Mouse (Mus musculus) kidney, postnatal 10 days (tissue): ENCODE results near the gene Cyp2u1.
"Not testable (repeated sequence)": the region's sequence is repeated elsewhere in the genome, so short reads cannot be mapped to it uniquely, and the experiment has no call there.

Experiments used
- DNase-seq: peaks from one replicate; pipeline ENCODE4 v3.0.0; 2021; ENCODE audit warnings: mixed read lengths

Cyp2u1 gene

GRCm38 (mm10) chr3:131302452-131303319, at the start of gene Cyp2u1:
Gene Cyp2u1, minus strand, starts transcription at chr3:131303227.
- DNase-seq, result peak; percentile 94

GRCm38 (mm10) chr3:131350539-131350938, 47.5 kb upstream of the Cyp2u1 start:
- DNase-seq, result no peak

GRCm38 (mm10) chr3:131349013-131349412, 46.0 kb upstream of the Cyp2u1 start:
- DNase-seq, result no peak

GRCm38 (mm10) chr3:131348579-131348950, 45.5 kb upstream of the Cyp2u1 start:
- DNase-seq, result no peak

GRCm38 (mm10) chr3:131347831-131348578, 45.0 kb upstream of the Cyp2u1 start:
- DNase-seq, result peak; percentile 76

- no peak for DNase-seq
Measured at GRCm38 (mm10) chr3:131345903-131346302, 42.9 kb upstream of the Cyp2u1 start.

GRCm38 (mm10) chr3:131343311-131343710, 40.3 kb upstream of the Cyp2u1 start:
- DNase-seq, result no peak

GRCm38 (mm10) chr3:131340885-131341284, 37.9 kb upstream of the Cyp2u1 start:
- no peak for DNase-seq

GRCm38 (mm10) chr3:131339280-131339679, 36.3 kb upstream of the Cyp2u1 start:
- DNase-seq, result no peak

GRCm38 (mm10) chr3:131337749-131338148, 34.7 kb upstream of the Cyp2u1 start:
- not testable (repeated sequence) for DNase-seq

- DNase-seq, result no peak
Measured at GRCm38 (mm10) chr3:131336629-131337028, 33.6 kb upstream of the Cyp2u1 start.

GRCm38 (mm10) chr3:131335117-131335547, 32.1 kb upstream of the Cyp2u1 start:
- no peak for DNase-seq

- DNase-seq, result no peak
Measured at GRCm38 (mm10) chr3:131327189-131327588, 24.2 kb upstream of the Cyp2u1 start.

- no peak for DNase-seq
Measured at GRCm38 (mm10) chr3:131326637-131327036, 23.6 kb upstream of the Cyp2u1 start.

GRCm38 (mm10) chr3:131322081-131322815, 19.2 kb upstream of the Cyp2u1 start:
- DNase-seq, result no peak

GRCm38 (mm10) chr3:131320184-131320583, 17.2 kb upstream of the Cyp2u1 start:
- peak; percentile 92 for DNase-seq

- no peak for DNase-seq
Measured at GRCm38 (mm10) chr3:131318211-131318610, 15.2 kb upstream of the Cyp2u1 start.

- DNase-seq, result no peak
Measured at GRCm38 (mm10) chr3:131317126-131317525, 14.1 kb upstream of the Cyp2u1 start.

- DNase-seq, result no peak
Measured at GRCm38 (mm10) chr3:131315957-131316510, 13.0 kb upstream of the Cyp2u1 start.

- no peak for DNase-seq
Measured at GRCm38 (mm10) chr3:131312340-131312739, 9.3 kb upstream of the Cyp2u1 start.

GRCm38 (mm10) chr3:131310572-131310971, 7.5 kb upstream of the Cyp2u1 start:
- no peak for DNase-seq

GRCm38 (mm10) chr3:131307811-131308210, 4.8 kb upstream of the Cyp2u1 start:
- no peak for DNase-seq

GRCm38 (mm10) chr3:131306255-131306654, 3.2 kb upstream of the Cyp2u1 start:
- DNase-seq, result no peak
